Mouse (Mus musculus): ENCODE measurements around the gene Cd4.
"Not testable (repeated sequence)": the region's sequence is repeated elsewhere in the genome, so short reads cannot be mapped to it uniquely, and the experiment has no call there.

The Cd4 gene

GRCm38 (mm10) chr6:124915160-124915941 is 27.3 kb upstream of the Cd4 start:
- peak; percentile 29 for DNase-seq

DNA sequence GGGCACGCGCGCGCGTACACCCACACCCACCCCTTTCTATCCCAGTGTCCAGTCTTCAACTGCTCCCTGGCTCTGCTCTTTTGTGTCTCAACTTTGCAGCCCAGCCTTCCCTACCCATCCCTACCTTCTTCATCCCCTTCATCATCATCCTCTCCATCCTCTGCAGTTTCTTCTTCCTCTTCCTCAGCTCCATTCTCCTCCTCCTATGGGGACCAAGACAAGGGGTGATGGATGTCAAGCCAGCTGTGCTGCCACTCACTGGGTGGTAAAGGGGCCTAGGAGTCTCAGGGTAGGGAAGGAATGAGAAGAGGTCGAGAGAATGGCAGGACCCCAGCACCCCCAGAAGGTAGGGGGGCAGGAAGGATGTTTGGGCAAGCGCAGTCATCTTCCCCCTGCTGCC is 26.5 kb upstream of the Cd4 start:
- no peak for DNase-seq

GRCm38 (mm10) chr6:124913721-124914285 is 25.8 kb upstream of the Cd4 start:
- no peak for DNase-seq

DNA sequence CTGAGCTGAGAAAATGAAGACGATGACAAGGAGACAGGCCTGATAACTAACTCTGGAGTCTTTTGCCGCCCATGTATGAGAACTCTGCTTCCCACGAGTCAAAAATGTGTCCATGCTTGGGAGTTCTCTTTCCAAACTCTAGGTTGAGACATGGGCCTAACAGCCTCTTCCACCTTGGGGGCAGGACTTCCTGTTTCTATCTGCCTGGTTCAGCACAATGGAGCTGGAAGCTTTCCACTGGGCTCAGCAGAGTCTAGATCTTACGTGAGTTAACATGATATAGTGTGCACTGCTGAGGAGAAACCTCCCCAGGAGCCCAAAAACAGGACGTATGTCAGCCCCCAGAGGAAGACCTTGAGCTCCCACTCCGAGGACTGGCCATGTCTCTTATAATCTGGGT is 25.2 kb upstream of the Cd4 start:
- no peak for DNase-seq

DNA sequence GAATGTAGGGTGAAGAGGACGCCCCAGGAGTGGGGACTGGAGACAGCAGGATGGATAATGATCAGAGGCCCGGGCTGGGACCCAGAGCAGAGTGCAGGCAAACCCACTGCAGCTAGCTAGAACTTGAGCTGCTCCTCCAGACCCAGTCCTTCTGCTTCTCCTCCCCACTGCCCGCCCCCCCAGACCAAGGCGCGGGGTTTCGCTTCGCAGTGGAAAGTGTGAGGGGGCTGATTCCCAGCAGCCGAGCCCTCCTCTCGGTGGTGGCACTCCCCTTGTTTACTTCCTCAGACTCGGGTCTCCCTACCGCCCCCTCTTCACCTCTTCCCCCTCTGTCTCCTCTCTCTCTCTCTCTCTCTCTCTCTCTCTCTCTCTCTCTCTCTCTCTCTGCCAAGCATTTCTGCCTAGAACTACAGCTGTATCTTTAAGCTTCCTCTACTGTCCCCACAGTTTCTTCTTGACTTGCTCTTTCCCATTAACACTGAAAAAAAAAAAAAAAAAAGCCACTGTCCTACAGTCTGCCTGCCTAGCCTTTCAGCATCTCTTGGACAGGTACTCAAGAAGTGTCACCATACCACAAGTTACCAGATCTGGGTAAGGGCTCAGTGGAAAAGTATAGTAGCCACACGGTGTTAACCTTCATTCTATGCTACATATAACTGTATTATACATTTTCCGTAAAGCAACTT is 23.7 kb upstream of the Cd4 start, which contains the start of gene Lag3:
Gene Lag3 (minus strand): TSS at position 173 of the 686 bp plus-strand sequence.
- no peak for DNase-seq

DNA sequence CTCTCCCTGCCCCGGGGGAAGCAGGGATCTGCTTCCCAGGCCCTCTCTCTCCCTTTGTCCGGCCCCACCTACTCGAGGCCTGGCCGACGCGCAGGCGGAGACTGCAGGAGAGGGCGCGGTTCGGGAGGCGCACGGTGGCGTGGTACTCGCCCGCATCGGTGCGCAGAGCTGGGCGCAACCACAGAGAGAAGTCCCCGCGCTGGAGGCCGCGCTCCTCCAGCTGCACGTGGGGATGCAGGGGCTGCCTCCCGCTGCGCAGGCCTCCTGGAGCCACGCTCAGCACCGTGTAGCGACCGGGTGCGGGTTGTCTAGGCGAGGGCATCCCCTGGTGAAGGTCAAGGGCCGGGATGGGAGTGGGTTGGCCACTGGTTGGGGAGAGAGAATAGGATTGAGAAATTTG is 22.0 kb upstream of the Cd4 start:
- DNase-seq, result peak; percentile 29

DNA sequence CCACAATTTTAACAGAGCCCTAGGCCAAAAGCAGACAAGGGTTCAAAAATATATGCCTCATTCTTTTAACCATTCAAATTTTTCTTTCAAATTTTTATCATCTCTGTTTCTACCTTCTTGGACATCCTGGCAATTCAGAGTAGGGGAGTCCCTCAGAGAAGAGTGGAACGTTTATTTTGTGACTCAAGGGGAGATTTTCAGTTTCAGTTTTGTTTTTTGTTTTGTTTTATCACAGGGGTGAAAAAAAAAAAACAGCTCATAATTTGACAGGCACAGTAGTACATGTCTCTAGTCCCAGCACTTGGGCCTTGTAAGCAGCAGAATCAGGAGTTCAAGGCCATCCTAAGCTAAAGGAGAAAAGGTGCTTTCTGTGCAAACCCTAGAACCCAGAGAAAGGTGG is 19.7 kb upstream of the Cd4 start:
- DNase-seq, result no peak

- no peak for DNase-seq
Observed at GRCm38 (mm10) chr6:124904991-124905860, 17.2 kb upstream of the Cd4 start.

DNA sequence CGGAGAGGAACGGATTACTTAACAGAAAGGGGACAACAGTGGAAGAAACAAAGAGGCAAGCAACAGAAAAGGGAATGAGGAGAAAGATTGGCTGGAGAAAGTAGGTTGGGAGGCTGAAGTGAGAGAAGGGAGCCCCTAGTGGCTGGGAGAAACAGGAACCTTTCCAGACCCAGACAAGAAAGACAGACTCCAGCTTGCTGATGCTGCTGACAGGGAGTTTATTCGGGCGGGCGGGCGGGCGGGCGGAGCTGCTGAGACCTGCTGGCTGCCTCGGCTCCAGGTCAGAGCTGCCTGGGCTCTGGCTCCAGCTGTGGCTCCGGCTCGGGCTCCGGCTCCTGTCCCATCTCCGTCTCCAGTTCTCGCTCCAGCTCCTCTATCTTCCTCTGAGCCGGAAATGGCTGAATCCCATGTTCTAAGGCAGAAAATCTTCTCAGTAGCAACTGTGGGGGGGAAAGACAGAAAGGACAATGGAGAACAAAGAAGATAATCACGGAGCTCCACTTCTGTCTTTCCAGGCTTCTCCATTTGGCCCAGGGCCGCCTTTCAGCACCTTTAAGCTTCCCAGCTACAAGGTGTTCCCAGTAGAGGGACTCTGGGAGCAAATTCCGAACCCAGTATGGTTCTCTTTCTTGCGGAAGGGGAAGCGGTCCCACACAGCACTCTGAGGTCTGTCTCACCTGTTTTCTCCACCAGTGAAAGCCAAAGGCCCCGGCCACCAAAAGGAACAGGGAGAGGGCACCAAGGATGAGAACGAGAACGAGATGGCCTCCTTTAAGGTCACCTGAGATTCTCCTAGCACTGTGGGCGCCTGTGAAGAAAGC is 16.4 kb upstream of the Cd4 start:
- peak; percentile 51 for DNase-seq

- DNase-seq, result peak; percentile 86
Observed at GRCm38 (mm10) chr6:124903580-124904151, 15.6 kb upstream of the Cd4 start.

DNA sequence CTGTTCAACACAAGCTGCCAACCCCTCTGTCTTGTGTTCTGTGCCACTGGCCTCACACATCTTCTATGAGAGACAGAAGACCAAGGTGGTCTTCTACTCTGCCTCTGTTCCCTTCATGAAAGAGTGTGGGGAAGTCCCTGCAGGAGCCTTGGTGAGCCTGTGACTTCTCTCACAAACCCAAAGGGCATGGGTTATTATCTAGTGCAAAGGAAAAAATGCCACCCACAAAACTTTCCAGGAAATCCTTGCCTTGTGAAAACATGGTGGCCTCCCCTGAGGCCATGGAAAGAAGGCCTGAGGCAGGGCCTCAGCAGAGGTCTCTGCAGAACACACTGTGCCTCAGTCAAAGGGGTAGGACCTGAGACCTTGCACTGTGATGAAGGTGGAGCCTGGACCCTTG is 13.8 kb upstream of the Cd4 start:
- DNase-seq, result no peak

DNA sequence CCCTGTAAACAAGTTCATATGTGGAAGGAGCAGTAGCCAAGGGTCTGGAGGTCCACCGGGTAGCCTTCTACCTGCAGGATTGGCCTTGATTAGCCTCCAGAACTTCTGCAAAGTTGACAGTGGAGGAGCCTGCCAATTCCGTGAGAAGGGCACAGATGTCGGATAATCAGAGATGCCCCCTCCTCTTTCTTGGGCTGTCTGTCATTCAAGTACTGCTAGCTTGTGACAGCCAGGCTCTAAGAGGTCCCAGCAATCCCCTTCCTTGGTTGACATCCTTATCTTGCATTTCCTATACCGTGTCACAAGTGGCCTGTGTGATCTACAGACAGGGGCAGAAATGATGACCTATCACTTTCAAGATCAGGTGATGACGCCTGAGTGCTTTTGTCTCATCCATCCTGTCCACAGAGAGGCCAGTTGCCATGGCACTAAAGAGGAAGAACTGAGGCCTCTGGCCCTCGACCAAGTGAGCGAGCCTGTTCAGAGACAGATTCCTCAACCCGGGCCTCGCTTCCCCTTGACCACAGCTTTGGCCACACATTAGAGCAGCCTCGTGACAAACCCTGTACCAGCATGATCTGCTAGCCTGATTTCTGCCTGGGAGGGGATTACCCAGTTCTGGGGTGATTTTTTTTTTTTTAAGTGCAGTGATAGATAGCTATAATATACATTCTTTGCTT is 12.9 kb upstream of the Cd4 start:
- DNase-seq, result peak; percentile 51

- DNase-seq, result no peak
Observed at GRCm38 (mm10) chr6:124900056-124900800, 12.2 kb upstream of the Cd4 start.

GRCm38 (mm10) chr6:124898359-124898758 is 10.3 kb upstream of the Cd4 start:
- DNase-seq, result no peak

DNA sequence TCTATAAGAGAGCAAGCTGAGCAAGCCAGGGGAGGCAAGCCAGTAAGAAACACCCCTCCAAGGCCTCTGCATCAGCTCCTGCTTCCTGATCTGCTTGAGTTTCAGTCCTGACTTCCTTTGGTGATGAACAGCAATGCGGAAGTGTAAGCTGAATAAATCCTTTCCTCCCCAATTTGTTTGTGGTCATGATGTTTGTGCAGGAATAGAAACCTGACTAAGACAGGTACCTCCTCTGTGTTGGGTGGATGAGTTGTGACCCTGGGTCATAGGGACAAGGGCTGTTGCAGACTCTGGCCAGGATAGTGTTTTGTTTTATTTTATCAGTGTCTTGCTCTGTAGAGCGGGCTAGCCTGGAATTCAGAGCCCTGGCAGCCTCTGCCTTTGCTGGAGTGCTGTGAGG is 6.1 kb upstream of the Cd4 start:
- not testable (repeated sequence) for DNase-seq

DNA sequence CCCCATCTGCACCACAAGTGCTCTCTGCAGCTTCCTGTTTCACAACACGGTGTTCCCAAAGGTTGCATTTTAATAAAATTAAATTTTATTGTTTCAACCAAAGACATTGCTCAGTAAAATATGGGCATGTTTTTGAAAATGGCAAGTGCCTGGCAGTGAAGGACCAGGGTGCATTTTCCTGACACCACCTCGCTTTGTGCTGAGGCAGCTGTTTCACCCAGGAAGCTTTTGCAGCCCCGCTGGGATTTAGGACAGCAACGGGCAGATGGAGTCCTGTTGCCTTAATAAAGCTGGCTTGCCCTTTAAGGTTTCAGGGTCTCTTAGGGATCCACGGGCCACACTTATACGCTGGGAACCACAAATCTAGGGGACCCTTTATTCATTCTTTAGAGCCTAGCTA is 3.0 kb upstream of the Cd4 start:
- no peak for DNase-seq

- no peak for DNase-seq
Observed at GRCm38 (mm10) chr6:124888555-124889125, 619 bp upstream of the Cd4 start.

GRCm38 (mm10) chr6:124885956-124886381 is 2.1 kb downstream of the Cd4 start:
- no peak for DNase-seq

DNA sequence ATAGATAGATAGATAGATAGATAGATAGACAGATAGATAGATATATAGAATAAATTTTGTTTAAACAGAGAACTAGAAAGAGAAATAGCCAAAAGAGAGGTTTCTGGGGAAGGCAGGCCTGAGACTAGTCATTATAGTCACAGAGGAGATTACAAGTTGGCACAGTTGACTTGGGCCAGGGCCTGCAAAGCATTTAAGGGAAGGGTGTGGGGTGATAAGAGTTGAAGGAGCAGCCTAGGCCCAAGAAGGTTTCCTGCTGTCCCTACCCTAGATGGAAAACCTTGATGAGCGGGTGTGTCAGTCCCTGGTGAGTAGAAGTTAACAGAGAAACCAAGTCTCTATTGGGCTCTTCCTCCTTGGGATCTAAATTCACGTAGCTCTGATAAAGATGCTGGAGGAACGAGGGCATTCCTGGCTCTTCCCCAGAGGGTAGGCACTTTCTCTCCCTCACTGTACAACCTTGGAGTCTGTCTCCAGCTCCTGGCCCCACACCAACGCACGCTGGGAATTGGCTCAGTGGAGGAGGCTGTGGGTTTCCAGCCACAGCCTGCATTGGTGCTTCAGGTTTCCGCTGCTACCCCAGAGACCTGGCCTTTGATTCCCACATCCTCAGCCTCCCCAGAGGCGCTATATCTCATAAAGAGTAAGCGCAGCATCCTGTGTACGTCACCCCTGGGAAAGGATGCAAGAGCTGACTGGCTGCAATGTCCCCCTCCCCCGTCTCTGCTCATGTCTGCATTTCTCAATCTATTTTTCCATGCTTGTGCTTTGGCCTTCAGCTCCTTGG is 3.1 kb downstream of the Cd4 start:
- DNase-seq, result no peak
